Mouse (Mus musculus): ENCODE data around the gene Trim61. TPM values are rescaled to one million over a fixed set of nuclear protein-coding genes. Genes with fewer than 3 reads are reported as not detected.

Gene Trim61
- polyA plus RNA-seq (2016; fragmentation: Nextera tagmentation; extraction: Ambion mirVana), result not detected in 2 replicates

DNA sequence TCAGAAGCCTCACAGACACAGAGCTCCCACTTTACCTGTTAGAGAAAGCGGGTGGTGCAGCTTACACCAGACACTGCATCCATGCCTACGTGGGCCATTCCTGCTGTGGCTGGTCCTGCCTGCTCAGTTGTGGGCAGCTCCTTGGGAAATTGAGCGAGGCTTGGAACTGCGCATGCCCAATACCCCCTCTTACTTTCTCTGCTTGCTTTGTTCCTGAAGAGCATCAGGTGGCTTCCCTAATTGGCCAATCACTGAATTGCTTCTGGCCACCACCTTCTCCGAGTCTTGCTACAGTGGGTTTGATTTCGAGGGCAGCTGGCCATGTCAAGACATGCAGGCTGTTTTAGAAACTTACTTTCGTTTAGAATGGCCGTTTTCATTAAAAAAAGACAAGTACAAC lies at the start of gene Trim61, which contains the start of gene Trim60:
Gene Trim61 (minus strand): TSS at position 101 of the 400 bp plus-strand sequence.
Gene Trim60 (minus strand): TSS at position 162 of the 400 bp plus-strand sequence.
- Histone ChIP-seq H3K27ac (no peak within 1 kb of the TSS), H3K4me3 (no peak within 1 kb of the TSS), H3K36me3 (no peaks in the 10 kb centered on the region), H3K9ac (no peak within 1 kb of the TSS), H3K4me2 (no peak within 1 kb of the TSS), H3K4me1 (no peaks in the 10 kb centered on the region), H3K9me3 (replicated peaks) (0 out of 2 replicates have a peak, but pooled peaks cover 3% of the 10 kb centered on the region), H3K27me3 (replicated peaks) (no peaks in the 10 kb centered on the region)
- ATAC-seq, result no peak
- WGBS (ENCODE audit: insufficient replicate concordance), result 76% methylated on average over 8 of the region's 8 CpGs

DNA sequence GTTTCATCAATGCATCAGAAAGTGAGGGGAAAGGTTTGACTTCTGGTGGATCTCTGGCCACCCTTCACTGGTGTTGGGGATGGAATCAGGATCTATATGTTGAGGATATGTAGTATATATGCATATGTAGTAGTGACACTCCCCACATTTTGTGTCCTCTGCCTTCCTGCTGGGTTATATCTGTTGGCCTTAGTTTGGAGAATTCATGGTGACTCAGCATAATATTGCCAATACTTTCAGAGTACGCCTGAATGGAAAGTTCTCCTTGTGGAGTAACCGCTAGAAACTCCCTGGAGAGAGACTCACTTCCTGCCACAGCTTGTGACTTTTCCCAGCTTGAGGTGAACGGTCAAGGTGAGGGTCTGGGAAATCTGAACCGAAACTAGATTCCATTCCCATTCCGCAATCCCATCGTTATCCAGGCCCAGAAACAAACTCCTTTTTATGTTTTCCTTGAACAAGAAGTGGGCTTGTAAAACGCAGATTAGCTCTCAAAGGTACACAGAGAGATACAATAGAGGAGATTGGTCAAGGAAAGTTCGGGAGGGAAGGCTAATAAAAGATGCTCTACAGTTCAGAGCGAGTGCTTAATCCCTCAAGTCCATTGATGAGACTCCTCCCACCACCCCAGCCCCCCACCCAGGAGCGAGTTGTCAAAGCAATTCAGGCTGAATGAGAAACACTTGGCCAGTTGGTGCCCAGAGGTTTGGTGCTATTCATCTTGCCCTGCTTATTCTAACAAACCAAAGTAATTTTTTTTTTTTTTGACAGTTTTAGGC lies 49.6 kb upstream of the Trim61 start:
- H3K9me3 ChIP-seq (replicated peaks), result no peaks in the 10 kb centered on the region
- H3K4me2 ChIP-seq, result no peak overlapping the region
- 56% methylated on average over 10 of the region's 10 CpGs for WGBS (ENCODE audit: insufficient replicate concordance)
- H3K27ac ChIP-seq, result no peak overlapping the region
- no peak overlapping the region for H3K4me3 ChIP-seq
- no peak for ATAC-seq
- no peak overlapping the region for H3K9ac ChIP-seq
- no peaks in the 10 kb centered on the region for H3K4me1 ChIP-seq
- no peaks in the 10 kb centered on the region for H3K36me3 ChIP-seq
- no peaks in the 10 kb centered on the region for H3K27me3 ChIP-seq (replicated peaks)

DNA sequence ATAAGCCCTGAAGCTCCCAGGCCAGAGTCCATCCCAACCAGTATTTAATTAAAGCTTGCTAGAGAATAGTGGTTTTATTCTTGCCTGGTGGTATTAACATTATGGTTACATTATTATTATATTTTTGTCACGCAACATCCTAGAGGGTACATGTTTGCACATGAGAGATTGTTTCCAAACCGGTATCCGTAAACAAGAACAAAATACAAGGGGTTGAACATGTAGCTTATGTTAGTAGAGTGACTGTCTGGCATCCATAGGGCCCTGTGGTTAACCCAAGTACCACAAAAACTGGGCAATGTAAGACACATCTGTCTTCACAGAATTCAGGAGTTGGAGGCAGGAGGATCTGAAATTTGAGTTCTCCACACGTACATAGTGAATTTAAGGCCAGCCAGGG lies 48.7 kb upstream of the Trim61 start:
- 77% methylated on average over 4 of the region's 4 CpGs for WGBS (ENCODE audit: insufficient replicate concordance)
- H3K9ac ChIP-seq, result no peak overlapping the region
- H3K9me3 ChIP-seq (replicated peaks), result no peaks in the 10 kb centered on the region
- H3K27me3 ChIP-seq (replicated peaks), result no peaks in the 10 kb centered on the region
- H3K36me3 ChIP-seq, result no peaks in the 10 kb centered on the region
- no peak overlapping the region for H3K27ac ChIP-seq
- H3K4me1 ChIP-seq, result no peaks in the 10 kb centered on the region
- H3K4me2 ChIP-seq, result no peak overlapping the region
- ATAC-seq, result no peak
- H3K4me3 ChIP-seq, result no peak overlapping the region

DNA sequence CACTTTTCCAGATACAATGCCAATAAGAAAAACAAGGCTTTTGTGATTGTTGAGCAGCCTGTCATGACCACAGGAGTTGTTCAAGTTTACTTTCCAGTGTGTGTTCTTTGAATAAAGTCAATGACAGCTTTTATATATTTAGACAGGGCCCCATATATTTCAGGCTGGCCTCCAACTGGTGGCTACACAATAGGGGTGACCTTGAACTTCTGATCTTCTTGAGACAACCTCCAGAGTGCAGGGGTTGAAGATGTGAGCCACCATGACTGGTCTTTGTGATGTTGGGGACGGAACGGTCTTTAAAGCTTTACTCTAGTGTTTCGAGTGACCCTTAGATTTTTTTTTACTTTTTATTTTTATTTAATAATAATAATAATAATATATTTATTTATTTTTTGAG lies 47.3 kb upstream of the Trim61 start:
- WGBS (ENCODE audit: insufficient replicate concordance), result 90% methylated on average over 3 of the region's 3 CpGs
- Histone ChIP-seq H3K4me2 (no peak overlapping the region), H3K4me3 (no peak overlapping the region), H3K36me3 (no peaks in the 10 kb centered on the region), H3K27ac (no peak overlapping the region), H3K9ac (no peak overlapping the region), H3K27me3 (replicated peaks) (no peaks in the 10 kb centered on the region), H3K9me3 (replicated peaks) (no peaks in the 10 kb centered on the region), H3K4me1 (no peaks in the 10 kb centered on the region)
- no peak for ATAC-seq

DNA sequence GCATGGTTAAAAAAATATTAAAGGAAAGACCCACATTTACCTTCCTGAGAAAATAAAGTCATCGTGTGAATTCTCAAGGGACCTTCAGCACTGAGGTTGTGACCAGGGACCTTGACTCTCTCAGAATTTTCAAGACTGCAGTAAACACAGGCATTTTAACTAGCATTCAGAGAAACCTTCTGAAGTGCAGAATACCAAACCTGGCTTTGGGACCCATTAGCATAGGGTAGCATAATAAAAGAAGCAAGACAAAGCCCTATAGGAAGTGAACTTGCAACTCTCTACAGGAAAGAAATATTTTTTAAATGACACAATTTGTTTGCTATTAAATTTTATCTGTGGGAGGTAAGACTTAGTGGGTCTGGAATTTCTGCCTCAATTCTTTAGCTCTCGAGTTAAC lies 45.7 kb upstream of the Trim61 start:
- no peaks in the 10 kb centered on the region for H3K4me1 ChIP-seq
- WGBS (ENCODE audit: insufficient replicate concordance), result 46% methylated on average over 2 of the region's 2 CpGs
- H3K9me3 ChIP-seq (replicated peaks), result no peaks in the 10 kb centered on the region
- no peak overlapping the region for H3K4me3 ChIP-seq
- no peak overlapping the region for H3K4me2 ChIP-seq
- no peak overlapping the region for H3K9ac ChIP-seq
- no peak overlapping the region for H3K27ac ChIP-seq
- no peak for ATAC-seq
- no peaks in the 10 kb centered on the region for H3K36me3 ChIP-seq
- no peaks in the 10 kb centered on the region for H3K27me3 ChIP-seq (replicated peaks)

DNA sequence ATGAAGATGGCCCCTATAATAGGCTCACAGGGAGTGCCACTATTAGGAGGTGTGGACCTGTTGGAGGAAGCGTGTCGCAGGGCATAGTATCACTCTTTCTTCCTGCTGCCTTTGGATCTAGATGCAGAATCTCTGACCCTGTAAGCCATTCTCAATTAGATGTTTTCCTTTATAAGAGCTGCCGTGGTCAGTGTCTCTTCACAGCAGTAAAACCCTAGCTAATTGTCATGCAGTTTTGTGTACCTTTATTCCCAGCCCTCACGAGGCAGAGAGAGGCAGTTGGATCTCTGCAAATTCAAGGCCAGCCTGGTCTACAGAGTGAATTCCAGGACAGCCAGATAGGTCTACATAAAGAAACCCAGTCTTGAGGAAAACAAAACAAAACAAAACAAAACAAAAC lies 43.9 kb upstream of the Trim61 start:
- Histone ChIP-seq H3K4me1 (no peaks in the 10 kb centered on the region), H3K27me3 (replicated peaks) (no peaks in the 10 kb centered on the region), H3K27ac (no peak overlapping the region), H3K9me3 (replicated peaks) (no peaks in the 10 kb centered on the region), H3K9ac (no peak overlapping the region), H3K4me2 (no peak overlapping the region), H3K36me3 (no peaks in the 10 kb centered on the region), H3K4me3 (no peak overlapping the region)
- no peak for ATAC-seq
- WGBS (ENCODE audit: insufficient replicate concordance), result 66% methylated on average over 4 of the region's 4 CpGs

DNA sequence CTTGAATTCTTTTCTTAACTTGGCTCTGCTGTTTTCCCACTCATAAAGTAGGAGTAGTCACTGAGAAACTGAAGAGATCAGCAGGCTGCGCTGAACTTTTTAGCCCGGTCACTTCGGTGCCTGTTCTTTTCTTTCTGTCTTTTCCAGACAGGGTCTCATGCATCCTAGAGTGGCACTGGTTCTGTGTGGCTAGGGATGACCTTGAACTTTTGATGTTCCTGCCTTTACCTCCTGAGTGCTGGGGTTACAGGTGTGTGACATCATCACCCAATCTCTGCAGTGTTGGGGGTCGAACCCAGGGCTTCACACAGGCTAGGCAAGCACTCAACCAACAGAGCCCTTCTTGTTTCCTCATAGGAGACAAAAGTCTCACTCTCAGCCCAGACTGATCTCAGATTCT lies 38.4 kb upstream of the Trim61 start:
- no peak overlapping the region for H3K9ac ChIP-seq
- ATAC-seq, result no peak
- H3K4me3 ChIP-seq, result no peak overlapping the region
- no peak overlapping the region for H3K27ac ChIP-seq
- WGBS (ENCODE audit: insufficient replicate concordance), result 72% methylated on average over 4 of the region's 4 CpGs
- no peaks in the 10 kb centered on the region for H3K9me3 ChIP-seq (replicated peaks)
- no peaks in the 10 kb centered on the region for H3K27me3 ChIP-seq (replicated peaks)
- no peaks in the 10 kb centered on the region for H3K4me1 ChIP-seq
- H3K4me2 ChIP-seq, result no peak overlapping the region
- no peaks in the 10 kb centered on the region for H3K36me3 ChIP-seq

DNA sequence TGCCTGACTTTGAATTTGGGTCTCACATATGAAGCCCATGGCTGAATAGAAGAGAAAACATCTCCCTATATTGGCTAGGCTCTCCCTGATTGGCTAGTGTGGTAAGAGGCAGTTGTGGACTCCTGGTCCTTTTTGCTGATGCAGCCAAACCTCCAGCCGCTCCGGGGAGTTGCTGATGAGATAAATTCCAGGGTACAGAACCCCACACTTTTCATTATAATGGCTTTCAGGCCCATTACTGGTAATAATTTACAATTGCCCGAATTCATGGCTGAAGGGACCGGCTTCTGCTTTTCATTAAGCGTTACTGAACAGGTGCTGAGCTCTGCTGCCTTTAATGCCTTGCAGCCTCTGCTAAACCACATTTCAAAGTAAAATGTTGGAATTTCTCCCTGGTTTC lies 35.6 kb upstream of the Trim61 start:
- no peak for ATAC-seq
- Histone ChIP-seq H3K9me3 (replicated peaks) (no peaks in the 10 kb centered on the region), H3K27ac (no peak overlapping the region), H3K9ac (no peak overlapping the region), H3K36me3 (no peaks in the 10 kb centered on the region), H3K4me2 (no peak overlapping the region), H3K4me1 (no peaks in the 10 kb centered on the region), H3K27me3 (replicated peaks) (no peaks in the 10 kb centered on the region), H3K4me3 (no peak overlapping the region)
- 65% methylated on average over 5 of the region's 5 CpGs for WGBS (ENCODE audit: insufficient replicate concordance)

DNA sequence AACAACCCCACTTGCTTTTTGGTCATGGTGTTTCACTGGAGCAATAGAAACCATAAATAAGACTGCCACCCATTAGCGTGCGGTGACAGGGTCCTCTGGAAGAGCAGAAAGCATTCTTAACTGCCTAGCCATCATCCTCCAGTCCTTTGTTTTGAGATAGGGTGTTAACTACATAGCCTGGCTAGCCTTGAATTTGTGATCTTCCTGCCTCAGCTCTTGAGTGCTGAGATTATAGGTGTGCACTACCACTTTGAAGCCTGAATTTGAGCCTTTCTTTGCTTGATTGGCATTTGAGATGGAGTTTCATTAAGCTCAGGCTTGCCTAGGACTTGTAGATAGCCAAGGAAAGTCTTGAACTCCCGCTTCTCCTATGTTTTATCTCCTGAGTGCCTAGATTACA lies 35.2 kb upstream of the Trim61 start:
- Histone ChIP-seq H3K9ac (no peak overlapping the region), H3K4me3 (no peak overlapping the region), H3K36me3 (no peaks in the 10 kb centered on the region), H3K27me3 (replicated peaks) (no peaks in the 10 kb centered on the region), H3K4me2 (no peak overlapping the region), H3K4me1 (no peaks in the 10 kb centered on the region), H3K9me3 (replicated peaks) (no peaks in the 10 kb centered on the region), H3K27ac (no peak overlapping the region)
- no peak for ATAC-seq
- 78% methylated on average over 3 of the region's 3 CpGs for WGBS (ENCODE audit: insufficient replicate concordance)

DNA sequence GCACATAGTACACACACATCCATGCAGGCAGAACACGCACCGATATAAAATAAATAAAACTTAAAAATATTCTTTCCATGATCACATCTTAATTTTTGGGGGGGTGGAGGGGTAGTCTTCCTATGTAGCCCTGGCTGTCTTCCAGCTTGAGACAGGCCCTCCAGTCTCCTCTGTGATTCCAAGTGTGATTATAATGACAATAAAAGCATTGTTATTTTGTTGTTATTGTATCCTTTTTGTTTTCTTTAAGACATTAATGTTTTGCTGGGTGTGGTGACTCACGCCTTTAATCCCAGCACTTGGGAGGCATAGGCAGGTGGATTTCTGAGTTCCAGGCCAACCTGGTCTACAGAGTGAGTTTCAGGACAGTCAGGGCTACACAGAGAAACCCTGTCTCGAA lies 29.5 kb upstream of the Trim61 start:
- H3K36me3 ChIP-seq, result no peaks in the 10 kb centered on the region
- no peaks in the 10 kb centered on the region for H3K9me3 ChIP-seq (replicated peaks)
- no peak overlapping the region for H3K4me2 ChIP-seq
- no peak overlapping the region for H3K4me3 ChIP-seq
- H3K27ac ChIP-seq, result no peak overlapping the region
- H3K4me1 ChIP-seq, result no peaks in the 10 kb centered on the region
- 68% methylated on average over 4 of the region's 4 CpGs for WGBS (ENCODE audit: insufficient replicate concordance)
- no peak overlapping the region for H3K9ac ChIP-seq
- no peaks in the 10 kb centered on the region for H3K27me3 ChIP-seq (replicated peaks)
- ATAC-seq, result no peak

DNA sequence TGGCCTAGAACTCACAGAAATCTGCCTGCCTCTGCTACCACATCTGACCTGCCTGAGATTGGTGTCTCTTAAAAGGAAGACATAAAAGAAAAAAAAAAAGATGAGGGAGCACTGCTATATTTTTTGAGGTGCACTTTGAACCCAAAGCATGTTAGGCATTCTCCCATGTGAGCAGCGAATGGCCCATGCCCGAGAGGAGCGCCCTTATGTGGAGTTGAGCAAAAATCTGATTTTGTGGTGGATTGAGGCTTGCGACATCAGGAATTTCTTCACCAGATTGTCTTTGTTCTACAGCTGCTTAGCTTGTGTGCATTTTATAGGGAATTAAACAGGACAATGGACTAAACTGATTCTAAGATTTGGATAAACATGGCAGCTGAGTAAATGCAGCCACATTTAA lies 28.9 kb upstream of the Trim61 start:
- Histone ChIP-seq H3K4me2 (no peak overlapping the region), H3K27me3 (replicated peaks) (no peaks in the 10 kb centered on the region), H3K27ac (no peak overlapping the region), H3K4me3 (no peak overlapping the region), H3K9ac (no peak overlapping the region), H3K9me3 (replicated peaks) (no peaks in the 10 kb centered on the region), H3K4me1 (no peaks in the 10 kb centered on the region), H3K36me3 (no peaks in the 10 kb centered on the region)
- 69% methylated on average over 4 of the region's 4 CpGs for WGBS (ENCODE audit: insufficient replicate concordance)
- ATAC-seq, result no peak

DNA sequence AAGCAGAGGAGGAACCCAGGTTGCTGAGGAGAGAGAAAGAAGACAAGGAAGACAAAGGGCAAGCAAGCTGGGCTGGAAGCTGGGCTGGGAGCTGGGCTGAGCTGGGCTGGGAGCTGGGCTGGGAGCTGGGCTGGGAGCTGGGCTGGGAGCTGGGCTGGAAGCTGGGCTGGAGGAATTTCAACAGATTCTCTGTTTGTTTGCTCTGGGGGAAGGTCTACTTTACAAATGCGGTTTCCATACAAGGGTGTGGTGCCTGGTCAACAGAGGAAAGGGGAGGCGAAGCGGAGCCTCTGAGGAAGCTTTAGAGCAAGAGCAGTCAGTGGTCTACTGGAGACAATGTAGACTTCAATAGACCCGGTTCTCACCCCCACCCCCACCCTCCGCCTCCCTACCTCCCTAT lies 28.2 kb upstream of the Trim61 start:
- H3K27ac ChIP-seq, result no peak overlapping the region
- no peak overlapping the region for H3K9ac ChIP-seq
- ATAC-seq, result peak; percentile 63
- H3K9me3 ChIP-seq (replicated peaks), result no peaks in the 10 kb centered on the region
- H3K27me3 ChIP-seq (replicated peaks), result no peaks in the 10 kb centered on the region
- H3K4me2 ChIP-seq, result no peak overlapping the region
- no peaks in the 10 kb centered on the region for H3K4me1 ChIP-seq
- no peaks in the 10 kb centered on the region for H3K36me3 ChIP-seq
- no peak overlapping the region for H3K4me3 ChIP-seq
- 31% methylated on average over 5 of the region's 5 CpGs for WGBS (ENCODE audit: insufficient replicate concordance)

DNA sequence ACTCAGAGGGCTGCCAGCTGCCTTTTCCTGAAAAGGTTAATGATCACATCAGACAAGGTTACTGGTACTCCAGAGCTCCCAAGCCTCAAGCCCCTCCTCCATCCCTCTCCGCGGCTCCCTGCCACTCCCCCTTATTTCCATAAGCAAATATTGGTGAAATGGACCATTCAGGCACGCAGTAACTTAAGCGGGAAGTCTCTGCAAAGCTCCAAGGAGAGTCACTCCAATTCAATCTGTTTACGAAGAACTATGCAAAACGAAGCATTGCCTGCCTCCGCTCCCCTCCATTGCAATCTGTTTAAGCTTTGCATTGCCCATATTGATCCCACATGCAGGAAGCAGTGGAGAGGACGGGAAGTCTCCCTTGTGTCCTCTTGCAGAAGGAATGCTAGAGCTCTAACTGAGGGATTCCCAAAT lies 18.8 kb upstream of the Trim61 start, which contains the start of gene Apela:
Gene Apela (minus strand): TSS at position 220 of the 417 bp plus-strand sequence.
- 2% methylated on average over 8 of the region's 8 CpGs for WGBS (ENCODE audit: insufficient replicate concordance)
- no peaks in the 10 kb centered on the region for H3K36me3 ChIP-seq
- no peaks in the 10 kb centered on the region for H3K4me1 ChIP-seq
- H3K9ac ChIP-seq, result no peak within 1 kb of the TSS
- H3K9me3 ChIP-seq (replicated peaks), result no peaks in the 10 kb centered on the region
- H3K4me2 ChIP-seq, result peak within 1 kb of the TSS; percentile 43
- H3K27ac ChIP-seq, result no peak within 1 kb of the TSS
- peak within 1 kb of the TSS; percentile 14; the same call in 1 of the 2 replicates for H3K4me3 ChIP-seq
- H3K27me3 ChIP-seq (replicated peaks), result peaks cover 14% of the 10 kb centered on the region
- peak; percentile 73 for ATAC-seq
